Mouse (Mus musculus) limb, embryonic 12.5 days (tissue): Measurements from ENCODE around the gene Csrp2. TPM values are rescaled to one million over a fixed set of nuclear protein-coding genes. Genes with fewer than 3 reads are reported as not detected.

Source experiments
- ATAC-seq: fragments of 200-750 bp; cut with Nextera tagmentation; 2 replicates; pipeline ENCODE4 v1.8.0; 2017; ENCODE audit warnings: low read depth, moderate TSS enrichment; ENCODE audit not compliant: insufficient number of reproducible peaks, insufficient read depth, low FRiP score, low TSS enrichment
- H3K27ac ChIP-seq: fragments of 300-500 bp; sonication (generic); 2 replicates; pipeline ENCODE4 v1.5.1; 2016; ENCODE audit warnings: mild to moderate bottlenecking, moderate library complexity
- H3K27me3 ChIP-seq: fragments of 300-500 bp; sonication (generic); 2 replicates; pipeline ENCODE4 v1.6.1; 2016; ENCODE audit warnings: mild to moderate bottlenecking, moderate library complexity
- H3K36me3 ChIP-seq: fragments of 300-500 bp; sonication (generic); 2 replicates; pipeline ENCODE4 v1.6.1; 2016; ENCODE audit warnings: mild to moderate bottlenecking, moderate library complexity
- H3K4me1 ChIP-seq: fragments of 300-500 bp; sonication (generic); replicated peaks from 2 replicates; pipeline ENCODE4 v1.6.1; 2016
- H3K4me2 ChIP-seq: fragments of 300-500 bp; sonication (generic); 2 replicates; pipeline ENCODE4 v1.6.1; 2016; ENCODE audit warnings: mild to moderate bottlenecking, moderate library complexity
- H3K4me3 ChIP-seq: fragments of 300-500 bp; sonication (generic); replicated peaks from 2 replicates; pipeline ENCODE4 v1.5.1; 2016; ENCODE audit warnings: mild to moderate bottlenecking
- H3K9ac ChIP-seq: fragments of 300-500 bp; sonication (generic); replicated peaks from 2 replicates; pipeline ENCODE4 v1.6.1; 2016; ENCODE audit warnings: mild to moderate bottlenecking, moderate library complexity
- H3K9me3 ChIP-seq: fragments of 300-500 bp; sonication (generic); 2 replicates; pipeline ENCODE4 v1.6.1; 2016; ENCODE audit warnings: mild to moderate bottlenecking, moderate library complexity
- WGBS: fragments of 180-500 bp; shearing (Covaris S2); methylation state at CpG from one replicate; pipeline ENCODE4 v1.1.7; 2016; 5-methylcytosine and 5-hydroxymethylcytosine counted together
- polyA plus RNA-seq: library from polyadenylated mRNA; unstranded; fragments of >200 nt; fragmentation: Nextera tagmentation; extraction: Ambion mirVana; gene quantifications from 2 replicates; pipeline ENCODE4 v1.2.1, GENCODE M21; 2016

The Csrp2 gene
- polyA plus RNA-seq, 1 experiment from 2014 or later: 188 TPM

DNA sequence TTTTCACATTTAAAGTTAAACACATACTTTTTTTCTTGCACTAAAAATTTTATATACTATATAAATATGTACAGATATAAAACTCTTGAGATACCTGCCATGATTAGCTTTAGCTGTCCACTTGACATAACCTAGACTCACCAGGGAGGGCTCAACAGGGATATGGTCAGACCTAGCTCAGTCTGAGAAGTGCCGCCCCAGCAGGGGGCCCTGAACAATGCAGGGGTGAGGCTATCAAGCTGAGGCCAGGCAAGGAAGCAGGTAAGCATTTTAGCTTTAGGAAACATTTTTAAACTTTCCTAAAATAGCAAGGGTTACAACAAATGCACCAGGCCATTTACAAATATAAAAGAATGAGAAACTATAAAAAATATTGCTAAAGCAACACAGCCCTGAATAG lies 31.5 kb downstream of the Csrp2 start:
- Histone ChIP-seq H3K9me3 (no peaks in the 10 kb centered on the region), H3K4me1 (no peaks in the 10 kb centered on the region), H3K27me3 (no peaks in the 10 kb centered on the region), H3K4me2 (no peak overlapping the region), H3K9ac (no peak overlapping the region), H3K36me3 (peaks cover 67% of the 10 kb centered on the region), H3K27ac (no peak overlapping the region), H3K4me3 (no peak overlapping the region)
- ATAC-seq: no peak
- 100% methylated on average over 1 of the region's 1 CpGs for WGBS

GRCm38 (mm10) chr10:110951748-110952147 lies 32.2 kb downstream of the Csrp2 start:
- WGBS: 80% methylated on average over 4 of the region's 4 CpGs
- no peak overlapping the region for H3K4me3 ChIP-seq
- H3K4me1 ChIP-seq: no peaks in the 10 kb centered on the region
- peaks cover 67% of the 10 kb centered on the region for H3K36me3 ChIP-seq
- H3K4me2 ChIP-seq: no peak overlapping the region
- H3K27me3 ChIP-seq: no peaks in the 10 kb centered on the region
- no peaks in the 10 kb centered on the region for H3K9me3 ChIP-seq
- no peak overlapping the region for H3K9ac ChIP-seq
- no peak for ATAC-seq
- H3K27ac ChIP-seq: no peak overlapping the region

GRCm38 (mm10) chr10:110952271-110952670 lies 32.7 kb downstream of the Csrp2 start:
- no peak overlapping the region for H3K9ac ChIP-seq
- H3K9me3 ChIP-seq: no peaks in the 10 kb centered on the region
- no peaks in the 10 kb centered on the region for H3K4me1 ChIP-seq
- no peak overlapping the region for H3K4me2 ChIP-seq
- WGBS: 83% methylated on average over 8 of the region's 8 CpGs
- ATAC-seq: no peak
- H3K4me3 ChIP-seq: no peak overlapping the region
- peaks cover 68% of the 10 kb centered on the region for H3K36me3 ChIP-seq
- H3K27me3 ChIP-seq: no peaks in the 10 kb centered on the region
- H3K27ac ChIP-seq: no peak overlapping the region

GRCm38 (mm10) chr10:110952937-110953451 lies 33.4 kb downstream of the Csrp2 start:
- no peaks in the 10 kb centered on the region for H3K27me3 ChIP-seq
- WGBS: 86% methylated on average over 9 of the region's 9 CpGs
- H3K9me3 ChIP-seq: no peaks in the 10 kb centered on the region
- no peak overlapping the region for H3K4me2 ChIP-seq
- H3K4me3 ChIP-seq: no peak overlapping the region
- ATAC-seq: no peak
- H3K4me1 ChIP-seq: no peaks in the 10 kb centered on the region
- peaks cover 64% of the 10 kb centered on the region for H3K36me3 ChIP-seq
- no peak overlapping the region for H3K9ac ChIP-seq
- no peak overlapping the region for H3K27ac ChIP-seq

GRCm38 (mm10) chr10:110958879-110959278 lies 39.3 kb downstream of the Csrp2 start:
- no peak overlapping the region for H3K4me2 ChIP-seq
- no peaks in the 10 kb centered on the region for H3K4me1 ChIP-seq
- H3K4me3 ChIP-seq: no peak overlapping the region
- peaks cover 46% of the 10 kb centered on the region for H3K36me3 ChIP-seq
- 93% methylated on average over 6 of the region's 6 CpGs for WGBS
- ATAC-seq: no peak
- no peak overlapping the region for H3K27ac ChIP-seq
- H3K9ac ChIP-seq: no peak overlapping the region
- no peaks in the 10 kb centered on the region for H3K27me3 ChIP-seq
- no peaks in the 10 kb centered on the region for H3K9me3 ChIP-seq

DNA sequence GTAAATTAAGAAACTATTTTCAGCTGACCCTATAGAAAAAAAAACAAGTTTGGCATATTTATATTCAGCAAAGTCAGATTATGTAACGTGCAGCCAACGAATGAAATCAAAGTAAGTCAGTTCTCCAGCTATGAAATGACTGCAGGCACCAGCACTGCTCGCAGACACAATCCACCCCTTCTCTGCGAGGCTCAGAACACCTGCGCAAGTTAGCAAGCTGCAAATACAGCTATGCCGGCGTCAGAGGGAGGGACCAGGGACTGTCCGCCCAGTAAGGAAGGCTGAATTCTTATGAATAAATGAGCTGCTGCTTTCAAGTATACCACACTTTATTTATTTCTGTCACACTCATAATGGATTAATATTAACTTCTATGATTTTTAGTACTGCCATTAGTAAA lies 40.2 kb downstream of the Csrp2 start:
- Histone ChIP-seq H3K36me3 (peaks cover 44% of the 10 kb centered on the region), H3K9me3 (no peaks in the 10 kb centered on the region), H3K4me1 (no peaks in the 10 kb centered on the region), H3K9ac (no peak overlapping the region), H3K27me3 (no peaks in the 10 kb centered on the region), H3K4me2 (no peak overlapping the region), H3K27ac (no peak overlapping the region), H3K4me3 (no peak overlapping the region)
- WGBS: 95% methylated on average over 8 of the region's 8 CpGs
- no peak for ATAC-seq

DNA sequence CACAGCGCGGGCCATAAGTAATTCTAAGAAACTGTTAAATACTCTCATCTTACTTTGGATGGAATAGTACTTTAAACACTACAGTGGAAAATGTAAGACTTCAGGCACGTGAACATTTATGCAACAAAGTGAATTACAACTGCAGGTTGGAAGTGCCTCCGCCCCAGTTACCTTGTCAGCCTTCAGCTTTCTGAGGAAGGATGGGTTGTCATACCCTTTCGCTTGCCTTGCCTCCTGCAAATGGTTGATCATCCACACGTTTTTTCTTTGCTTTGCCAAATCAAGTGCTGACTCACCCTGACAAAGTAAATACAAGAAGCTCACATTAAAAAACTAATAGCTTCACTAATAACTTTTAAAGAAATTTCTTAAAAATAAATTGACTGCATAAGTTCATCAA lies 41.3 kb downstream of the Csrp2 start:
- Histone ChIP-seq H3K4me2 (no peak overlapping the region), H3K4me3 (no peak overlapping the region), H3K9me3 (no peaks in the 10 kb centered on the region), H3K4me1 (no peaks in the 10 kb centered on the region), H3K9ac (no peak overlapping the region), H3K27ac (no peak overlapping the region), H3K36me3 (peaks cover 38% of the 10 kb centered on the region), H3K27me3 (no peaks in the 10 kb centered on the region)
- WGBS: 95% methylated on average over 6 of the region's 6 CpGs
- ATAC-seq: no peak

DNA sequence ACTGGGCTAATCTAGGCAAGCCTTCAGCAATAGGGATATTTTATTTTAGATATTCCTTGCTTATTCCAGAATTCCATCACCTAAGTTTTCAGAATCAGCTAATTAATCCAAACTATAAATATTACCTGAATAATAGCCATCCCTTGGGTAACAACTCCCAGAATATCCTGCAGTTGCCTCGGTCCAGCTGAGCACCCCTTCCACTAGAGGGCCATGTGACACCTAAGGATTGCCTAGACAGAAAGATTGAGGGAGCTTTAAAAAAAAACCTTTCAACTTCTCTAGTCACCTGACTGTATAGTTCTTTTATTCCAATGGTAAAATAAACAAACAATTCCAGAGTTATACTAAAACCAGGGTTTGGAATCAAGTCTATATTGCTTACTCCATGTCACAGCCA lies 42.6 kb downstream of the Csrp2 start:
- ATAC-seq: no peak
- H3K4me1 ChIP-seq: no peaks in the 10 kb centered on the region

GRCm38 (mm10) chr10:110971044-110971443 lies 51.5 kb downstream of the Csrp2 start:
- ATAC-seq: no peak
- Histone ChIP-seq H3K27me3 (no peaks in the 10 kb centered on the region), H3K4me1 (no peaks in the 10 kb centered on the region), H3K27ac (no peak overlapping the region), H3K4me2 (no peak overlapping the region), H3K36me3 (peaks cover 62% of the 10 kb centered on the region), H3K4me3 (no peak overlapping the region), H3K9ac (no peak overlapping the region), H3K9me3 (no peaks in the 10 kb centered on the region)
- 85% methylated on average over 3 of the region's 3 CpGs for WGBS

More for the DNA sequence above, 42.6 kb downstream of the Csrp2 start:
- H3K27me3 ChIP-seq: no peaks in the 10 kb centered on the region
- no peaks in the 10 kb centered on the region for H3K9me3 ChIP-seq
- H3K4me2 ChIP-seq: no peak overlapping the region
- H3K9ac ChIP-seq: no peak overlapping the region
- H3K27ac ChIP-seq: no peak overlapping the region
- peaks cover 34% of the 10 kb centered on the region for H3K36me3 ChIP-seq
- H3K4me3 ChIP-seq: no peak overlapping the region
- WGBS: 45% methylated on average over 1 of the region's 1 CpGs

DNA sequence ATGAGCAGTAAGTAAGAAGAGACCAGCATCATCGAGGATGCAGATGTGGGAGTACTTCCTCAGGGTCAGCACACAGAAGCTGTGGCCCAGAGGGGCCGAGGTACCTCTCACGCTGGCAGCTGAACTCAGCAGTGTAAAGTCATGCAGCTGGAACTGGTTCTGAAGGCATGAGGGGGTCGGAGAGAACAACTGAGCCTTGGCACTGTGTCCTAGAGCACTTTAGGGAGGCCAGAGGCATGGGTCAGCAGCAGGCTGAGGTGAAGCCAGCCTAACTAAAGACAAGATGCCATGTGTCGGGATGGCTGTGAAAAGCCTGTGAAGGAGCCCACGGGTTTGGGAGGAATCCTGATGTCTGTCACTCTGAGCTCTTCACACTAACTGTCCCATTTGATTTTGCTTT lies 51.9 kb downstream of the Csrp2 start:
- no peak for ATAC-seq
- WGBS: 76% methylated on average over 6 of the region's 6 CpGs
- H3K4me2 ChIP-seq: no peak overlapping the region
- H3K27ac ChIP-seq: no peak overlapping the region
- H3K9me3 ChIP-seq: no peaks in the 10 kb centered on the region
- H3K4me3 ChIP-seq: no peak overlapping the region
- no peak overlapping the region for H3K9ac ChIP-seq
- H3K36me3 ChIP-seq: peaks cover 62% of the 10 kb centered on the region
- H3K27me3 ChIP-seq: no peaks in the 10 kb centered on the region
- no peaks in the 10 kb centered on the region for H3K4me1 ChIP-seq

GRCm38 (mm10) chr10:110971998-110972397 lies 52.4 kb downstream of the Csrp2 start:
- H3K4me3 ChIP-seq: no peak overlapping the region
- no peak for ATAC-seq
- no peaks in the 10 kb centered on the region for H3K4me1 ChIP-seq
- no peak overlapping the region for H3K4me2 ChIP-seq
- no peak overlapping the region for H3K27ac ChIP-seq
- H3K27me3 ChIP-seq: no peaks in the 10 kb centered on the region
- no peak overlapping the region for H3K9ac ChIP-seq
- 57% methylated on average over 9 of the region's 9 CpGs for WGBS
- no peaks in the 10 kb centered on the region for H3K9me3 ChIP-seq
- H3K36me3 ChIP-seq: peaks cover 57% of the 10 kb centered on the region

DNA sequence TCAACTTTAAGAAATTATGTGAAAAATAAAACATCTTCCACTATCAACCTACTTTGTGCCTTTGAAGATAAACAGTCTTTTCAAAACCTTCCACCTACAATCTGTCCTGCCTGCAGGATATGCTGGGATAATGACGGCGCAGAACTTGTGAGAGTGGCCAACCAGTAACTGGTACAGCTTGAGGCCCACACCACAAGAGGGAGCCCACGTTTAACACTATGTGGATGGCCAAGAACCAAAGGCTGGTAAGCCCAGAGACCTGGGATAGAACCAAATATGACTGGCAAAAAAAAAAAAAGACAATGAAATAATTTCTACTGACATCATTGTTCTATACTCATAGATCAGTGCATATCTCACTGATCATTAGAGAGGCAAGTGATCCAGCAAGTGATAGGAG lies 54.9 kb downstream of the Csrp2 start:
- Histone ChIP-seq H3K27ac (no peak overlapping the region), H3K9me3 (no peaks in the 10 kb centered on the region), H3K36me3 (peaks cover 64% of the 10 kb centered on the region), H3K4me3 (no peak overlapping the region), H3K9ac (no peak overlapping the region), H3K4me2 (no peak overlapping the region), H3K27me3 (no peaks in the 10 kb centered on the region), H3K4me1 (no peaks in the 10 kb centered on the region)
- ATAC-seq: no peak
- WGBS: 62% methylated on average over 3 of the region's 3 CpGs
